Mouse (Mus musculus) thymus, postnatal 25 days (tissue): ENCODE measurements at regions not wholly inside any gene's neighbourhood (a gene's known extent, or its start where the extent isn't known, plus 50 kb on each side); places are given as distances from the start of the nearest gene placed in this dataset.

ENCODE experiments used
- DNase-seq: peaks from one replicate; pipeline ENCODE4 v3.0.0; 2022

- DNase-seq, result no peak
These were observed 152.3 kb downstream of the Dkk2 start for GRCm38 (mm10) chr3:132237344-132237743.

GRCm38 (mm10) chr3:132257834-132258233 lies 172.7 kb downstream of the Dkk2 start:
- no peak for DNase-seq

DNA sequence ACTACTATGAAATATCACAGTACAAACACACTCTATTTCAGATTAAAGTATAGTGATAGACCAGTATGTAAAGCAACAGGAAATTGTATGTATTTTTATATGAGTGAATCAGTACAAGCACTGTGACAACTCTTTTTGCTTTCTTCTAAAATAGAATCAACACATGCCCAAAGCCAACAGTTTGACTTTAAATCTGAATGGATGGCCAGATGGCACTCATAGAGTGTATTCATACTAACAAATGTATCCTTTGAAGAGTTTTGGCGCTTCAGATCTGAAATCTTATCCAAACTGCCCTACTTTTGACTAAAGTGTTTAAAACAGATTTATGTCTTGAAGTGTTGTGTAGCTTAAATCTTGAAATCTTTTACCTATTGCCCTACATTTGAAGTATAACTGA lies 184.5 kb downstream of the Dkk2 start:
- no peak for DNase-seq

- no peak for DNase-seq
These were observed 189.7 kb downstream of the Dkk2 start for GRCm38 (mm10) chr3:132274786-132275185.

- DNase-seq, result no peak
These were observed 192.7 kb downstream of the Dkk2 start for GRCm38 (mm10) chr3:132277771-132278170.

DNA sequence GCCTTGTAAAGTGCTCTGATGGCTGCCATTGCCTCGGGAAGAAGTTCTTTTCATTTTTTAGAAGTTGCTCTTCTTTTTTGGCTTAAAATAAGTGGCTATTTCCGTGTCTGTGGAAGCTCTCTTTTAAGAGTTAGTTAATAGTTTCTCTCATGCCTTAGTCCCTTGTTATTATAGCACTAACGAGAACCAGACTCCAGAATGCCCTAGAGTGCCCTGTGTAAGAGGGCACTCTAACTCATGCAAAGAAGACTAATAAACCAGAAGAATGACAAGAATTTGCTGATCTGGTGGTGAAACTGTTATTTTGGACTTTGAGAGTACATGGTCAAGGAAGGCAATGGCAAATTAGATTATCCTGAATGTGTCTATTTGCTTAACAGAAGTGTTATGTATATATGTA lies 202.6 kb downstream of the Dkk2 start:
- no peak for DNase-seq

DNA sequence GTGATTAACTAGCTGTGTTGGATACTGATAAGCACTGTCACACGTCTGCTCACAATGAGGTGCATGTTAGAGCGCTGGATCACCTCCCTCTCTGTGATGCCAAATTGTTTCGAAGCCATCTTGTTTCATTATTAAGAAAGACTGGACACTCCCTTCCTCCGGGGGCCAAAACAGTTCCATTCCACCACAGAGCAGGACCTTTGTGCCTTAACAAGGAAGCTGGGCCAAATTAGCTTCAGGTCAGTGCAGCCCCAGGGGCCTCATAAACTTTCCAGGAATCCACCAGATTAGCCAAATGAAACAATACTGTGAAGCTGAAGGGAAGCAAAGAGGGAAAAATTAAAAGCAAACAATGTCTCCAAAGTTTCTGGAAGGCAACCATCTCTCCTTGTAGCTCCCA lies 241.9 kb downstream of the Dkk2 start:
- DNase-seq, result no peak

DNA sequence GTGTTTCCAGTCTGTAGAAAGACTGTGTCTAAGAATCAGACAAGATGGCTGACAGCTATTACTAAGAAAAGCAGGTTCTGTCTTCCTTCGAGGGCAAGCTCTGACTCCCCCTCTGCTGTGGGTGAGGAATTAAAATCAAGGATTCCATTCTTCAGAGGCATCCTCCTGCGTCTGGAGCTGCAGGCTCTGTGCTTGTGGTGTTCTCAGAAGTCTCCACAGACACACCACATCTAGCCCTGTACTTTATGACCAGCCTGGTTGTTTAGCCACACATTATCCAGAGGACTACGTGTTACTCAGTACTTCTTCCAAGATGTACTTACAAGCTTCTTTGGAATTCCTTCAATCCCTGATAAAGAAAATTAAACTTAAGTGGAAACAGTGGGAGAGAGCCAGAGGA lies 258.5 kb downstream of the Dkk2 start:
- no peak for DNase-seq

GRCm38 (mm10) chr3:132345856-132346255 lies 260.8 kb downstream of the Dkk2 start:
- DNase-seq, result no peak

DNA sequence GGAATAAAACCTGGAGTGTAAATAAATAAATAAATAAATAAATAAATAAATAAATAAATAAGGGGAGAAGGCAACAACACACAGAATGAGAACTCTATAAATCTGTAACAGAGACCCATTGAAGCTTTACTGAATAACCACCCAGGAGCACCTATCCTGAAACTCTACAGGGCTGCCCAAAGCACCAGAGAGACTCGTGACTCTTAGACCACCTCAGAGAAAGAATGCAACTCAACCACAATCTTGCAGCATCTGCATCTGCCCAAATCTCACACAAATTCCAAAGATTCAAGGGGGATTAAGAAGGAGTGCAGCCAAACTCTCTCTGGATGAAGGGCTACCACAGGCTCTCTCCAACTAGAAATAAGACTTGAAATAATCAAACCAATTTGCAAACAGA lies 264.5 kb downstream of the Dkk2 start:
- no peak for DNase-seq

DNA sequence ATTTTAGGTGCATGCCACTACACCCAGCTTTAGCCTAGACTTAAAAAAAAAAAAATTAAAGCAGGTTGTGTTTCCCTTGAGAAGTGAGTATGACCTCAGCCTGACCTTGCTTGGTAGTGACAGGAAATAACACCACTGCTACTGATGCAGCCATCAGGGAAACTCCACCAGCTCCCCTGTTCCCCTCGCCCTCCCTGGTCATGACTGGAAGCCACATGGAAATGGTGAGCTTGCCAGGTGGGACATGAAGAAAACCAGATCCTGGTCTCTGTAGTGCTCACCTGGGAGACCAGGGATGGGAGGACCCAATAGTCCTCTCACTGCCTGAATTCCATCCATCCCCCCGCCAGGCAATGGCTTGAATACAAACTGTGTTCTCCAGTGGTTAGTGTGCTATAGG lies 268.1 kb downstream of the Dkk2 start:
- DNase-seq, result no peak

- no peak for DNase-seq
These were observed 270.0 kb upstream of the Gimd1 start for GRCm38 (mm10) chr3:132359596-132359995.

DNA sequence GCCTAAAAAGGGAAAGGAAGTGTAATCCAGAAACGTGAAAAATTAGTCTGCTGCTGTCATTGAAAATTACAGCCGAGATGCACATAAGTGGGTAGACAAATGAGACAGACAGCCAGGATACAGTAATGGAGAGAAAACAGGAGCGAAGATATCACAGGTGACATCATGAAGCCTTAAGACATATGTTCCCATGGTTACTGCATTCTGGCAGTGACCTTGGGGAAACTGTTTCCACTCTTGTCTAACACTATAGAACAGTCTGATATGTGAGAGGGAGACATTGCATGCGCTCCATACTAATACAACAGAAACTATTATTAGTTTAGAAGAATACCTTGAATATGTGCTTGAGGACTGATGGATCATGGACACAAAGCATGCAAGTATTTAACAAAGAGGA lies 254.0 kb upstream of the Gimd1 start:
- no peak for DNase-seq

GRCm38 (mm10) chr3:132417742-132418141 lies 211.9 kb upstream of the Gimd1 start:
- DNase-seq, result no peak

DNA sequence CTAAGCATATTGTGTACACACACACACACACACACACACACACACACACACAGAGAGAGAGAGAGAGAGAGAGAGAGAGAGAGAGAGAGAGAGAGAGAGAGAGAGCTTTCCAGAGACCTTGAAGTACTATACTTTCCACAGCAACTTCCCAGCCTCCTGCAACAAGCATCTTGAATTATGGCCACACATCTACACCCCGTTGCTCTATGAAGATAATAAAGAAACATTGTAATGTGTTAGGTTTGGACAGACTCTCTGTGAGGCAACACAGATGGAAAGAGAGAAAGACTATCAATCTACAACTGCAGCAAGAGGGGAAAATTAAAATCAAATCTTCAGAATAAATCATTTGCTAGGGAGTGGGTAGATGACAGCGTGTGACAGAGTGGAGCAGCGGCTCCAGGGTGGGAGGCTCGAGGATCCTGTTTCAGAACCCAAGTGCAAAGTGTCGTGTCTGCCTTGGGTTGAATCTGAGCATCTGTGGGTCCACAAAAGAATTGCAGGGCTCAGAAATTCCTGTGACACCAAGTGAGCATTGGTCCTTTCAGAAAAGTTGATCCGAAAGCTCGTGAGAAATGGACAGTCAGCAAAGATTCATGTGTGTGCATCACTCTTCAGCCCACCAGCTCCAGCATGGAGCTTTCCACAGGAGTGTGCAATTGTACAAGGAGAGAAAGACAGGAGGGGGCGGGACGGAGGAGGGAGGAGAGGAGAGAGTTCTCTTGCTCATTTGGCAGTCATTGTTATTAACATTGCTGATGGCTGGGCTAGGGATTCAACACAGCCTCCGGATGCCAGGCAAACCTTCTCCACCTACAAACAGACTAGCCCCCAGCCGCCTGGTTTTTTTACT lies 203.6 kb upstream of the Gimd1 start:
- DNase-seq, result no peak

DNA sequence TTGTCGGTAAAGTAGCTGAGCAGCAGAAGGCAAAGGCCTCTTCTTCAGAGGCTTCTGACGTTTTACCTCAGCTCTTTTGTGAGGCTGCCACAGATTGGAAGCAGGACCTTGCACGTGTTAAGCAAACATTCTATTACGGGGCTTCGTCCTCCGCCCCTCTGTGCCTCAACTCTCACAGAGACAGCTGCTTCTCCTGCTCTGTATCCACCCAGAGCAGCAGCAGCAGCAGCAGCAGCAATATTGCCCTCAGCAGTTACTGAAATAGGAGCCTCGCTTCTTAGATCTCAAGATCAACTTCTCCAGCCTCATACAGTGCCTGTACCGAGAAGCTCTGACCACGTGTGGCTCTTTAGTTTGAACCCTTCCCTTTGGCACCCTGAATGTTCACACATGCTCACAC lies 202.4 kb upstream of the Gimd1 start:
- DNase-seq, result no peak

- DNase-seq, result no peak
These were observed 201.5 kb upstream of the Gimd1 start for GRCm38 (mm10) chr3:132428148-132428547.

DNA sequence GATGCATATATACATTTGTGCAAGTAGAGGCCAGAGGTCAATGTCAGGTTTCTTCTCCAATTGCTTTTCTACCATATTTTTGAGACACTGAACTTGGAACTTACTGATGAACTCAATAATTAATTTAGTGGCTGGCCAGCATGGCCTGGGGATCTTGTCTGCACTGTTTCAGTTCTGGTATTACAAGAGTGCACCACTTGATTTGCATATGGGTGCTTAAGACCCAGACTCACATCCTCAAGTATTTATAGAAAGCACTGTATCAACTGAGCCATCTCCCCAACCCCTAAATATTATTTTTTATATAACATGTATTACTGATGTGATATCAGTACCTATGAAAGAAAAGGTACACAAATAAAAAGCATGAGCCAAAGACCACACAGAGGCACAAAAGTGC lies 197.8 kb upstream of the Gimd1 start:
- no peak for DNase-seq

GRCm38 (mm10) chr3:132441226-132441625 lies 188.4 kb upstream of the Gimd1 start:
- DNase-seq, result no peak

- no peak for DNase-seq
These were observed 175.7 kb upstream of the Gimd1 start for GRCm38 (mm10) chr3:132453927-132454326.

GRCm38 (mm10) chr3:132462348-132462959 lies 167.2 kb upstream of the Gimd1 start:
- DNase-seq, result no peak

GRCm38 (mm10) chr3:132471070-132471469 lies 158.6 kb upstream of the Gimd1 start:
- no peak for DNase-seq

- DNase-seq, result no peak
These were observed 151.9 kb upstream of the Gimd1 start for GRCm38 (mm10) chr3:132477768-132478167.

DNA sequence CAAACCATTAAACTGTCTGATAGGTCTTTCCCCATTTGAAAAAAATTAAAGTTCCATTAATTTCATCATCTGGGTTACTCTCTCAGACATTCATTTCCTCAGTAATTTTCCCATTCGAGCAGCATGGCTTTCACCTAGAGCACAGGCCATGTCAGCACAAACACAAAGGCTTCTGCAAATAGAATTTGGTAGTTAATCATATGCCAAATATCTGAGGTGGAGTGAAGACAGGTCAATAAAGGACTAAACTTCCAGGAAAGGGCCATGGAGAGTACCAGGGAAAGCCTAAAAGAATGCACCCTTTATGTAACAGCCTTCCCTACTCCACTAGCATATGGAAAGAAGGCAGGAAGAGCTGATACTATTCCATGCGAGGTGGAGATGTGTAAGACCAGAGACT lies 150.3 kb upstream of the Gimd1 start:
- DNase-seq, result no peak

DNA sequence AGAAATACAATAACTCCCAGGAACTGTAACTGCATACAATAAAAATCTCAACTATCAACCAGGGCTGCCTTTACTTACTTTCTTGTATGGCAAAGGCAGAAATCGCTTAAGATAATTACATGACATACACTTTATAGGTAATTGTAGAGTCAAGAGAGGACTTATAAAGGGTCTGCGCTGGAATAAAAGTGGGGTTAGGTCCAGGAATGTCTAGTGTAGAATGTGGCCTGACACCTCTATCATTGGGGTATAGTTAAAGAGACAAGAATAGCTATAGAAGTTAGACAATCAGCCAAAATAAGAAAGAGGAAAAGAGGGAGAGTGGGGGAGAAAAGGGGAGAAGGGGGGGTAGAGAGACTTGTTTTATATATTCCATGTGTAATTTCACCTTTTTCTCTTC lies 144.8 kb upstream of the Gimd1 start:
- DNase-seq, result no peak
